Comparison of ENCODE assay signal across 11 mouse cellular contexts in the genomic region with DNA sequence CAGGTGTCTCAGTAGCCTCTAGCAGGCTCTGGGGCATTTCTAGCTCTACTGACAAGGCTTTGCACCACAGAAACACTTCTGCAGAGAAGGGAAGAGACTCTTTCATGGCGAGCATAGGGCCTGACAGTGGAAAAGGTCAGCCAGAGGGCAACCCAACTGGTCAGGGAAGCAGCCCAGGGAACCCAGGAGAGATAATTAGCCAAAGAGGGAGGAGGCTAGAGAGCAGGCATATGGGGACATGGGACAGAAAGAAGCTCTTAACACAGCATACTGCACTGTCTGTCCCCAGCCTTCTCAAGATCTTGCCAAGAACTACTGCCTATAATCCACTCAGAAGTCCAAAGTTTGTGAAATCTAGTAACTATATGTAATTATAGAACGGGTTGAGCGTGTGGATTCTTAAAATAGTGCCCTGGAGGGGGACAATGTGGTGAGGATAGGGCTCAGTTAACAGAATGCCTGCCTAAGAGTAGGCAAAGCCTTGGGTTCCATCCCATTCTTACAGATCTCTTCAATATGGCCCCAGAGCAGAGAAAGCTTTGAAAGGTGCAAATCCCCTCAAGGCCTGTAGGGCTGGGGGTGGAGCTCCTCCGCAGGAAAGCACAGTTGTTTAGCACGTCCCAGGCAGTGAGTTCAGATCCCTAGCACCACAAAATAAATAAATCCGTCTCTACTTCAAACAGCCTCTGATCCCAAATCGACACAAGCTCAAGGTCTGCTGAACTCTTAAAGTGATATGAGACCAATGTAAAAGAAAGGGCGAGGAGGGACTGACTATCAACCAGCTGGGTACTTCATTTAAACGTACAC. TPM values are rescaled to one million over a fixed set of nuclear protein-coding genes. Genes with fewer than 3 reads are reported as not detected.
DNase-seq lines count a peak whose midpoint lies in the region; ATAC-seq lines count a peak whose summit lies in the region.
"Had no signal": no experiment of that assay in that cellular context is flagged by ENCODE, and none has a peak within 500 bp of the region (broad histone marks: within the 10 kb centered on the region; RNA-seq: fewer than 3 reads in every experiment).

No protein-coding gene starts in this region.

- no peaks in the 10 kb centered on the region for H3K9me3 ChIP-seq in heart, embryonic 14.5 days (ENCODE audit: control insufficient read depth, low read length)
- no peaks in the 10 kb centered on the region for H3K9me3 ChIP-seq in midbrain, embryonic 10.5 days (replicated peaks)
- H3K9me3 ChIP-seq in kidney, embryonic 15.5 days (replicated peaks) = no peaks in the 10 kb centered on the region

- H3K4me2 ChIP-seq in heart, embryonic 14.5 days (ENCODE audit: low read length) = peak overlapping the region; percentile 8
- H3K4me2 ChIP-seq in kidney, embryonic 15.5 days = no peak overlapping the region

- intact Hi-C loops in gastrocnemius, postnatal 36 days (cut with DNase I) = loop anchor here (2.0 kb wide), 1 partner anchor 73 kb away; no protein-coding TSS in a partner anchor

- 0 out of 4 replicates have a peak overlapping the region, but pooled peaks have one; percentile 2 to 15 for H3K27ac ChIP-seq in heart, embryonic 14.5 days (replicated peaks in 1 of 2; ENCODE audit: control insufficient read depth in 1 of 2, insufficient read depth in 1 of 2, low read depth in 2 of 2, low read length in 2 of 2)
- 0 out of 2 replicates have a peak overlapping the region, but pooled peaks have one; percentile 42 for H3K27ac ChIP-seq in midbrain, embryonic 10.5 days (replicated peaks)
- no peak overlapping the region for H3K27ac ChIP-seq in kidney, embryonic 15.5 days

- H3K4me3 ChIP-seq in heart, embryonic 14.5 days (ENCODE audit: control insufficient read depth in 1 of 2, insufficient read depth in 1 of 2, low read depth in 1 of 2, low read length in 2 of 2) = no peak overlapping the region
- peak overlapping the region; percentile 20; the same call in 1 of the 2 replicates for H3K4me3 ChIP-seq in midbrain, embryonic 10.5 days
- H3K4me3 ChIP-seq in kidney, embryonic 15.5 days (replicated peaks) = no peak overlapping the region
- H3K4me3 ChIP-seq: megakaryocyte, embryonic 14.5 days had no signal

- no peak for ATAC-seq in heart, embryonic 14.5 days (ENCODE audit: insufficient number of reproducible peaks, insufficient read depth, low FRiP score, low read depth)
- no peak for ATAC-seq in kidney, embryonic 15.5 days (replicated peaks; ENCODE audit: low FRiP score)

- 48% methylated on average over 9 of the region's 9 CpGs for WGBS in heart, embryonic 14.5 days
- 52% methylated on average over 9 of the region's 9 CpGs for WGBS in midbrain, embryonic 10.5 days
- WGBS in kidney, embryonic 15.5 days = 65% methylated on average over 9 of the region's 9 CpGs

- peak; percentile 61 for DNase-seq in gastrocnemius, adult 18-20 months (ENCODE audit: low spot score)
- no peak for DNase-seq in gastrocnemius, postnatal 36 days
- peak; percentile 81 for DNase-seq in R1 (ENCODE audit: low read depth, low spot score)
- DNase-seq in midbrain, embryonic 10.5 days (ENCODE audit: low spot score) = no peak
- no peak for DNase-seq in left cerebral cortex, adult 11 months (ENCODE audit: low spot score)
- DNase-seq in adrenal gland, postnatal 25 days = no peak
- DNase-seq: cerebellum, adult 8-10 months; kidney, adult 11 months had no signal

- H3K9ac ChIP-seq in heart, embryonic 14.5 days (ENCODE audit: low read length) = 0 out of 2 replicates have a peak overlapping the region, but pooled peaks have one; percentile 4
- no peak overlapping the region for H3K9ac ChIP-seq in kidney, embryonic 15.5 days

- peaks cover 20 to 56% of the 10 kb centered on the region in 2 experiments for H3K4me1 ChIP-seq in heart, embryonic 14.5 days (ENCODE audit: control insufficient read depth in 2 of 2, insufficient read depth in 2 of 2, low read length in 2 of 2)
- peaks cover 98% of the 10 kb centered on the region for H3K4me1 ChIP-seq in midbrain, embryonic 10.5 days
- H3K4me1 ChIP-seq in kidney, embryonic 15.5 days = peaks cover 70% of the 10 kb centered on the region

- no peaks in the 10 kb centered on the region for H3K27me3 ChIP-seq in heart, embryonic 14.5 days (ENCODE audit: control insufficient read depth, insufficient read depth, low read length)
- no peaks in the 10 kb centered on the region for H3K27me3 ChIP-seq in midbrain, embryonic 10.5 days (ENCODE audit: low read depth, poor library complexity, severe bottlenecking)
- no peaks in the 10 kb centered on the region for H3K27me3 ChIP-seq in kidney, embryonic 15.5 days

- no peaks in the 10 kb centered on the region for H3K36me3 ChIP-seq in heart, embryonic 14.5 days (ENCODE audit: control insufficient read depth, insufficient read depth, low read length)
- H3K36me3 ChIP-seq in midbrain, embryonic 10.5 days = no peaks in the 10 kb centered on the region
- no peaks in the 10 kb centered on the region for H3K36me3 ChIP-seq in kidney, embryonic 15.5 days

RNA-seq across cellular contexts. Expression of a gene that starts 4.6 kb away (rescaled TPM):
- total RNA-seq in gastrocnemius, adult 18-20 months (2021) = 10 to 100 TPM; 36.4 to 42.2 TPM
- total RNA-seq in gastrocnemius, postnatal 36 days (2021) = 10 to 100 TPM; 49.2 to 51.2 TPM
- 15.2 and 18.4 TPM in 2 replicates for polyA plus RNA-seq in heart, embryonic 14.5 days (2014; fragmentation: Nextera tagmentation; extraction: Ambion mirVana)
- 13.4 and 13.9 TPM in 2 replicates for polyA plus RNA-seq in midbrain, embryonic 10.5 days (2016; fragmentation: Nextera tagmentation; extraction: Ambion mirVana)
- polyA plus RNA-seq in kidney, embryonic 15.5 days (2015; fragmentation: Nextera tagmentation; extraction: Ambion mirVana) = 7.3 and 8.1 TPM in 2 replicates
- total RNA-seq in adrenal gland, postnatal 25 days (2021) = 9.4 and 14.4 TPM in 2 replicates

Comparison
In these comparisons a context has a peak if more than half of its experiments do, and no peak if none do; other contexts are left out.
1. DNase-seq: peak in gastrocnemius, adult 18-20 months (single experiment) and R1 (single experiment); none in gastrocnemius, postnatal 36 days (0 of 2), midbrain, embryonic 10.5 days (single experiment), left cerebral cortex, adult 11 months (single experiment) and adrenal gland, postnatal 25 days (single experiment).